Mouse (Mus musculus) C2C12 (cell line): ENCODE measurements around the gene Rnase1. TPM values are rescaled to one million over a fixed set of nuclear protein-coding genes. Genes with fewer than 3 reads are reported as not detected.

Source experiments
- H3K27me3 ChIP-seq: one replicate; pipeline ENCODE4 v1.6.1; 2011; ENCODE audit not compliant: control insufficient read depth, insufficient read depth, insufficient read length
- H3K36me3 ChIP-seq: one replicate; pipeline ENCODE4 v1.6.1; 2011; ENCODE audit not compliant: control insufficient read depth, insufficient read depth
- H3K4me3 ChIP-seq: one replicate; pipeline ENCODE4 v1.5.1; 2011; ENCODE audit warnings: mild to moderate bottlenecking, control low read depth; ENCODE audit not compliant: poor library complexity, insufficient read depth, severe bottlenecking
- H3K79me2 ChIP-seq: one replicate; pipeline ENCODE4 v1.6.1; 2011; ENCODE audit not compliant: control insufficient read depth, insufficient read depth
- H3K79me3 ChIP-seq: one replicate; pipeline ENCODE4 v1.6.1; 2011; ENCODE audit warnings: low read depth, control low read depth
- H3ac ChIP-seq: one replicate; pipeline ENCODE3; 2011; ENCODE audit warnings: low read depth; ENCODE audit not compliant: control insufficient read depth, insufficient read length
- CEBPB ChIP-seq: IDR thresholded peaks from one replicate; pipeline ENCODE4 v1.6.1; 2011; ENCODE audit warnings: low read depth, mild to moderate bottlenecking, control low read depth, moderate library complexity
- CTCF ChIP-seq: IDR thresholded peaks from one replicate; pipeline ENCODE4 v1.5.1; 2011; ENCODE audit not compliant: control insufficient read depth, insufficient read depth, insufficient read length
- FOSL1 ChIP-seq: IDR thresholded peaks from one replicate; pipeline ENCODE4 v1.8.0; 2011; ENCODE audit warnings: mild to moderate bottlenecking, low read length; ENCODE audit not compliant: poor library complexity, insufficient read depth, severe bottlenecking
- MAX ChIP-seq: IDR thresholded peaks from one replicate; pipeline ENCODE4 v1.6.1; 2011; ENCODE audit warnings: mild to moderate bottlenecking, control low read depth
- MYOD1 ChIP-seq: IDR thresholded peaks from one replicate; pipeline ENCODE4 v1.6.1; 2011; ENCODE audit warnings: low read depth; ENCODE audit not compliant: control insufficient read depth, insufficient read length
- MYOG ChIP-seq: IDR thresholded peaks from one replicate; pipeline ENCODE4 v1.6.1; 2011; ENCODE audit not compliant: control insufficient read depth, insufficient read length; ENCODE audit errors: extremely low read depth
- USF1 ChIP-seq: IDR thresholded peaks from one replicate; pipeline ENCODE4 v1.6.1; 2011; ENCODE audit warnings: low read depth, mild to moderate bottlenecking, control low read depth, moderate library complexity
- polyA plus RNA-seq: library from polyadenylated mRNA; unstranded; fragments of >200 nt; fragmentation: generic; extraction: Trizol; gene quantifications from one replicate; pipeline ENCODE4 v1.2.1, GENCODE M21; 2012; ENCODE audit warnings: missing spikeins

Rnase1 gene
- polyA plus RNA-seq, 1 experiment, result not detected

GRCm38 (mm10) chr14:51143937-51144336 is 2.6 kb downstream of the Rnase1 start:
- TF ChIP-seq CEBPB (no peak), USF1 (no peak), CTCF (no peak), MAX (no peak), MYOG (no peak), FOSL1 (no peak), MYOD1 (no peak)
- Histone ChIP-seq H3K27me3 (peaks cover 4% of the 10 kb centered on the region), H3ac (no peak overlapping the region)

GRCm38 (mm10) chr14:51143287-51143686 is 3.3 kb downstream of the Rnase1 start:
- Histone ChIP-seq H3ac (no peak overlapping the region), H3K36me3 (no peaks in the 10 kb centered on the region), H3K79me2 (no peaks in the 10 kb centered on the region), H3K4me3 (no peak overlapping the region), H3K27me3 (peaks cover 4% of the 10 kb centered on the region), H3K79me3 (no peaks in the 10 kb centered on the region)
- no peak for TF ChIP-seq CTCF
- no peak for TF ChIP-seq FOSL1
- no peak for TF ChIP-seq MYOD1
- no peak for TF ChIP-seq MYOG
- no peak for TF ChIP-seq USF1
- no peak for TF ChIP-seq CEBPB
- TF ChIP-seq MAX, result no peak

More at GRCm38 (mm10) chr14:51143937-51144336, 2.6 kb downstream of the Rnase1 start:
- H3K79me3 ChIP-seq, result no peaks in the 10 kb centered on the region
- no peak overlapping the region for H3K4me3 ChIP-seq
- no peaks in the 10 kb centered on the region for H3K79me2 ChIP-seq
- no peaks in the 10 kb centered on the region for H3K36me3 ChIP-seq

- Histone ChIP-seq H3K79me2 (no peaks in the 10 kb centered on the region), H3K4me3 (no peak overlapping the region), H3ac (no peak overlapping the region), H3K27me3 (peaks cover 4% of the 10 kb centered on the region), H3K79me3 (no peaks in the 10 kb centered on the region), H3K36me3 (no peaks in the 10 kb centered on the region)
- TF ChIP-seq CTCF, result no peak
Measured at GRCm38 (mm10) chr14:51142568-51142967, 4.0 kb downstream of the Rnase1 start.

- no peak for TF ChIP-seq MYOD1
- no peak for TF ChIP-seq FOSL1
- no peaks in the 10 kb centered on the region for H3K79me2 ChIP-seq
- no peak overlapping the region for H3ac ChIP-seq
- no peak overlapping the region for H3K4me3 ChIP-seq
- no peaks in the 10 kb centered on the region for H3K36me3 ChIP-seq
- H3K79me3 ChIP-seq, result no peaks in the 10 kb centered on the region
- peaks cover 4% of the 10 kb centered on the region for H3K27me3 ChIP-seq
Measured at GRCm38 (mm10) chr14:51142119-51142518, 4.5 kb downstream of the Rnase1 start.

- Histone ChIP-seq H3ac (no peak overlapping the region), H3K36me3 (no peaks in the 10 kb centered on the region), H3K27me3 (peaks cover 1% of the 10 kb centered on the region), H3K4me3 (no peak overlapping the region), H3K79me2 (no peaks in the 10 kb centered on the region), H3K79me3 (no peaks in the 10 kb centered on the region)
- TF ChIP-seq CEBPB (peak; percentile 67), MYOG (no peak)
Measured at GRCm38 (mm10) chr14:51140342-51140741, 6.2 kb downstream of the Rnase1 start.

- no peak overlapping the region for H3ac ChIP-seq
- no peak for TF ChIP-seq USF1
- TF ChIP-seq MAX, result no peak
- no peak for TF ChIP-seq FOSL1
- TF ChIP-seq CEBPB, result no peak
- peaks cover 5% of the 10 kb centered on the region for H3K27me3 ChIP-seq
- no peaks in the 10 kb centered on the region for H3K36me3 ChIP-seq
- H3K4me3 ChIP-seq, result no peak overlapping the region
- no peaks in the 10 kb centered on the region for H3K79me2 ChIP-seq
- no peaks in the 10 kb centered on the region for H3K79me3 ChIP-seq
Measured at GRCm38 (mm10) chr14:51132372-51132771, 14.2 kb downstream of the Rnase1 start.
